Mouse (Mus musculus) midbrain, embryonic 15.5 days (tissue): Measurements from ENCODE around the gene Itga1. TPM values are rescaled to one million over a fixed set of nuclear protein-coding genes. Genes with fewer than 3 reads are reported as not detected.
A peak's percentile ranks its signal among the peaks of the same experiment; 100 is the strongest.

Experiments used
- ATAC-seq: fragments of 200-750 bp; cut with Nextera tagmentation; replicated peaks from 2 replicates; pipeline ENCODE4 v1.8.0; 2017; ENCODE audit warnings: moderate TSS enrichment
- H3K27ac ChIP-seq: fragments of 300-500 bp; sonication (generic); 2 replicates; pipeline ENCODE4 v1.5.1; 2015; ENCODE audit warnings: mild to moderate bottlenecking, inconsistent platforms
- H3K27me3 ChIP-seq: fragments of 300-500 bp; sonication (generic); replicated peaks from 2 replicates; pipeline ENCODE4 v1.6.1; 2015; ENCODE audit warnings: inconsistent platforms
- H3K36me3 ChIP-seq: fragments of 300-500 bp; sonication (generic); replicated peaks from 2 replicates; pipeline ENCODE4 v1.6.1; 2015; ENCODE audit warnings: inconsistent platforms
- H3K4me1 ChIP-seq: fragments of 300-500 bp; sonication (generic); 2 replicates; pipeline ENCODE4 v1.6.1; 2015; ENCODE audit warnings: inconsistent platforms
- H3K4me2 ChIP-seq: fragments of 300-500 bp; sonication (generic); 2 replicates; pipeline ENCODE4 v1.6.1; 2015; ENCODE audit warnings: inconsistent platforms, mild to moderate bottlenecking, moderate library complexity
- H3K4me3 ChIP-seq: fragments of 300-500 bp; sonication (generic); 2 replicates; pipeline ENCODE4 v1.5.1; 2015; ENCODE audit warnings: mild to moderate bottlenecking, inconsistent platforms
- H3K9ac ChIP-seq: fragments of 300-500 bp; sonication (generic); 2 replicates; pipeline ENCODE4 v1.6.1; 2015; ENCODE audit warnings: mild to moderate bottlenecking, inconsistent platforms
- H3K9me3 ChIP-seq: fragments of 300-500 bp; sonication (generic); 2 replicates; pipeline ENCODE4 v1.6.1; 2016; ENCODE audit warnings: inconsistent platforms
- WGBS: fragments of 180-500 bp; shearing (Covaris S2); methylation state at CpG from one replicate; pipeline ENCODE4 v1.1.7; 2015; ENCODE audit warnings: mixed read lengths; 5-methylcytosine and 5-hydroxymethylcytosine counted together
- polyA plus RNA-seq: library from polyadenylated mRNA; unstranded; fragments of >200 nt; fragmentation: Nextera tagmentation; extraction: Ambion mirVana; gene quantifications from 2 replicates; pipeline ENCODE4 v1.2.1, GENCODE M21; 2015

The Itga1 gene
- polyA plus RNA-seq, 1 experiment from 2014 or later: 7.6 TPM

DNA sequence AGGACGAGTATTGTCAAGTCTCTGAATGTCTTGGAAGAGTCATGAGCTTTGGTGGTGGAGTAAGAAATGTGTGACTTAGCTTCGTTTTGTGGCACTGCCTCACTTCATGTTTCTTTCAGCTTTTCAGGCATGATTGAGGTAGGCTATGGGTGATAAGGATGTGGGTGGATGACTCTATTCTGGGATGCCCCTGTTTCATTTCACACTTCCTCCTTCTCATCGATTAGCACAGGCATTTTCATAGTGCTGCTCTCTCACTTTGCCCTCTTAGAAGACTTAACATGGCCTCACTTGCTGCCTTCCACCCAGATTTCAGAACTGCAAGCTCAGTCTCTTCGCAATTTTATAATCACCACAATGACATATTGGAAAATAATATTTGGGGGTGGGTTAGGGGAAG lies 102.2 kb downstream of the Itga1 start:
- Histone ChIP-seq H3K9me3 (no peaks in the 10 kb centered on the region), H3K4me2 (no peak overlapping the region), H3K4me1 (no peaks in the 10 kb centered on the region), H3K36me3 (no peaks in the 10 kb centered on the region), H3K9ac (no peak overlapping the region), H3K27ac (no peak overlapping the region), H3K27me3 (no peaks in the 10 kb centered on the region), H3K4me3 (no peak overlapping the region)
- ATAC-seq: no peak
- 89% methylated on average over 4 of the region's 4 CpGs for WGBS

DNA sequence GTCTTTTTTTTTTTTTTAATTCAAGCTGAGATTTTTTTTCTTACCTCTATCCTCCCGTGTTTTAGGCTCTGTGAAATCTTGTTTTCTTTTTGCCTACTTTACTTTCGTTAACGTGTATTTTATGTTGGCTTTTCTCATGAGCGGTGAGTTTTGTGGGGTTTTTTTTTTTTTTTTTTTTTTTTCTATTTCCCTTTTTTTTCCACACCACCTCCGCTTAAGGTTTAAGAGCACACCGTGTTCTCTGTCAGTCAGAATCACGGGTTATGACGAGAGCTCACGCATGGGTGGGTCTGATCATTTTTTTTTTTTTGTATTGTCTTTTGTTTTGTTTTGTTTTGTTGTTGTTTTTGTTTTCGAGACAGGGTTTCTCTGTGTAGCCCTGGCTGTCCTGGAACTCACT lies 103.7 kb downstream of the Itga1 start:
- ATAC-seq: no peak
- no peaks in the 10 kb centered on the region for H3K9me3 ChIP-seq
- 96% methylated on average over 10 of the region's 10 CpGs for WGBS
- no peak overlapping the region for H3K9ac ChIP-seq
- no peak overlapping the region for H3K27ac ChIP-seq
- H3K36me3 ChIP-seq: no peaks in the 10 kb centered on the region
- H3K4me1 ChIP-seq: no peaks in the 10 kb centered on the region
- H3K4me2 ChIP-seq: no peak overlapping the region
- no peaks in the 10 kb centered on the region for H3K27me3 ChIP-seq
- no peak overlapping the region for H3K4me3 ChIP-seq

DNA sequence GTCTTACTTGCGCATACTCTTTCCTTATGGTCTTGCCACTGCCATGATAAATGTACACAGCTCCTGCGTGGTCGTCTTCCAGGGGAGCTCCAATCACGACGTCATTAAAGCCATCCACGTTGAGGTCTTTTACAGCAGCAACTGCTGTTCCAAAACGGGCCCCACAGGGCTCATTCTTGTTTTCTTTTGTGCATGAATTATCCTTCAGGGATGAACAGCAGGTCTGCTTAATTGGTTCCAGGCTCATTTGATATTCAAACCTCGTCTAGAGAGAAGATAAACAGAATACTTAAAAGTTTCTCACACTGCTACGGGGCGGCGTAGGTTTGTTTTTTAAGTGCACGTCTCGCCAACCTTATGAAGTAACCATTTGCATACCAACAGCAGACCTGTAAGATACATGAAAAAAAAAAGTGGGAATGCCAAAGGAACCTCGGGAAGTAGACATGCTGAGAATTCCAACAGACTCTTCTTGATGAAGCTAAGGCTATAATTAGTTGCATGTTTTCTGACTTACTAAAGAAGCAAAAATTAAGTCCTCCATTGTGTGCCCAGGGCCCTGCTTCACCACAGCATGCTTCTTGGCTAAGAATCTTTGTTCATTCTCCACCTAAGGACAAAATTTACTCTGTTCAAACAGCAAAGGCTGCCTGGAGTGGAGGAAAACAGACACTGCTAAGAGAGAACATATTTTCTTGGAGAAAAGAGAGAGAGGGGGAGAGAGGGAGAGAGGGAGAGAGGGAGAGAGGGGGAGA lies 109.3 kb downstream of the Itga1 start:
- Histone ChIP-seq H3K9me3 (no peaks in the 10 kb centered on the region), H3K36me3 (no peaks in the 10 kb centered on the region), H3K4me2 (peak overlapping the region; percentile 5; the same call in 1 of the 2 replicates), H3K27me3 (no peaks in the 10 kb centered on the region), H3K27ac (0 out of 2 replicates have a peak overlapping the region, but pooled peaks have one; percentile 34), H3K4me3 (no peak overlapping the region), H3K9ac (no peak overlapping the region), H3K4me1 (peaks cover 5% of the 10 kb centered on the region; the same call in 1 of the 2 replicates)
- peak; percentile 88 for ATAC-seq
- 24% methylated on average over 14 of the region's 14 CpGs for WGBS

DNA sequence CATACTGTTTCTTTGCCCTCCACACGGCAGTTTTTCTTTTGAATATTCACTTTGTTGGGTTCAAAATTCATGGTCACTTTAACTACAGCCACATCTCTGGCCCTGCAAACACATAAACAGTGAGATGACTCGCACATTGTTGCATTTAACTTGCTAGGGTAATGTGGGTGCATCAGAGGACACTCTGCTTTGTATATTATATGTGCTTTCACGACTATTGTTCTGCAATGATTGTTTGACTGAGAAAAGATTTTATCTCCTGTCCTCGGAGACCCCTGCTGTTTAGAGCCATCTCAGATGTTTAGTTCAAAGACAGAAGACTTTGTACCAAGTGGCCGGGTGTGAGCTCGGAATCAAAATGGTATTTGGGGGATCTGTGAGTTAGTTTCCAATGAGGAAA lies 114.1 kb downstream of the Itga1 start:
- Histone ChIP-seq H3K4me2 (no peak overlapping the region), H3K9me3 (no peaks in the 10 kb centered on the region), H3K27me3 (no peaks in the 10 kb centered on the region), H3K36me3 (no peaks in the 10 kb centered on the region), H3K9ac (no peak overlapping the region), H3K4me1 (peaks cover 5% of the 10 kb centered on the region; the same call in 1 of the 2 replicates), H3K4me3 (no peak overlapping the region), H3K27ac (no peak overlapping the region)
- no peak for ATAC-seq
- 62% methylated on average over 6 of the region's 6 CpGs for WGBS

DNA sequence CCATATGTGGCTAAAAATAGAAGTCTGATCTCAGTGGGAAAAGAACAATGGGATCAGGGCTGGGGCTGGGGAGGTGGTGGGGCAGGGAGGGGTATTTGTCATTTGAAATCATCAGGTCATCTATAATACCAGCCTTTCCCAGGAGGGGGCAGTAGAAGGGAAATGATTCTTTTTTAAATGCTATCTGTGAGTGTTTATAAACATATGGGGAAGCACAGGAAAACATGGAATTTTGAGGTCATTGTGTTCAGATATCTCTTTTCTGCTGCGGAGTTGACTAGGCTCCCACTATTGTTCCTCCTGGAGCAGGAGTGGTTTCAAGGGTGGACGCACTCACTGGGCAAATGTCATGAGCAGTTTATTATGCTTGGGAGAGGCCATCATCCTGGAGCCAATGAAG lies 114.6 kb downstream of the Itga1 start:
- Histone ChIP-seq H3K27me3 (no peaks in the 10 kb centered on the region), H3K27ac (no peak overlapping the region), H3K9me3 (no peaks in the 10 kb centered on the region), H3K4me1 (peaks cover 3% of the 10 kb centered on the region; the same call in 1 of the 2 replicates), H3K4me3 (no peak overlapping the region), H3K9ac (no peak overlapping the region), H3K4me2 (no peak overlapping the region), H3K36me3 (no peaks in the 10 kb centered on the region)
- WGBS: 63% methylated on average over 2 of the region's 2 CpGs
- ATAC-seq: no peak

DNA sequence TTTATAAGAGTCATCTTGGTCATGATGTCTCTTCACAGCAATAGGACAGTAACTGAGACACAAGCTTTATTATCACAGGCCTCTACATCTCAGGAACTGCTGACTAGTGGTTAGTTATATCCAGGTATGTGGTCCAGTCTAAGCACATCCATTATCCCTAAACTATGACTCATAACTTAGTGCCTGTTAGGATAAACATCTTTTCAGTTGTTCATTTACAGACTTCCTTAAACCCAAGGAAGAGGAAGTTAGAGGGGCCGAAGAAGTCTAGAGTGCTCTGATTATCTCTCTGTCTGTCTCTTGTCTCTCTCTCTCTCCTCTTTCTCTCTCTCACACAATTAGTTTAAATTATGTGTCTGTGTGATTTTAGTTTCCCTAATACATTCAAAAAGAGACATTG lies 117.1 kb downstream of the Itga1 start:
- Histone ChIP-seq H3K36me3 (no peaks in the 10 kb centered on the region), H3K9me3 (no peaks in the 10 kb centered on the region), H3K27me3 (no peaks in the 10 kb centered on the region; the same call in 1 of the 2 replicates), H3K9ac (no peak overlapping the region), H3K4me2 (no peak overlapping the region), H3K4me1 (no peaks in the 10 kb centered on the region), H3K4me3 (no peak overlapping the region), H3K27ac (no peak overlapping the region)
- no peak for ATAC-seq
- 95% methylated on average over 1 of the region's 1 CpGs for WGBS

DNA sequence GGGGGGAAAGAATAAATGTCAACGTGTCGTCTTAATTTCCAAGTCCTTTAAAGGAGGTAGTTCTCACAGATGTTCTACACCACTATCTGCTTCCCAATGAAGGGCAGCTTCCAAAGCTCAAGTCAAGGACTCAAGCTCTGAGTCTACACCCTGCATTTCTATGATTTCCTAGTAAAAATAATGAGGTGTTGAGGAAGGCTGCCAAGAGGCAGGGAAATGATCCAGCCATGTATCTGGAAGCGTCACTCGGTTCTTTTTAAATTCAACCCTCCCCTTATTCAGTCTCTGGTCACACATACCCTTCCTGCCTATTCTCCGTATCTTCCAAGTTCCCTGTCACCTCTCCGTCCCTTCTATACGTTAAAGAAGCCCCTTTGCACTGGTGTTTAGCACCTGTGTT lies 118.6 kb downstream of the Itga1 start:
- WGBS: 89% methylated on average over 7 of the region's 7 CpGs
- H3K27ac ChIP-seq: no peak overlapping the region
- H3K36me3 ChIP-seq: no peaks in the 10 kb centered on the region
- ATAC-seq: no peak
- no peaks in the 10 kb centered on the region for H3K4me1 ChIP-seq
- no peak overlapping the region for H3K4me2 ChIP-seq
- H3K4me3 ChIP-seq: no peak overlapping the region
- no peaks in the 10 kb centered on the region for H3K9me3 ChIP-seq
- no peak overlapping the region for H3K9ac ChIP-seq
- no peaks in the 10 kb centered on the region; the same call in 1 of the 2 replicates for H3K27me3 ChIP-seq

DNA sequence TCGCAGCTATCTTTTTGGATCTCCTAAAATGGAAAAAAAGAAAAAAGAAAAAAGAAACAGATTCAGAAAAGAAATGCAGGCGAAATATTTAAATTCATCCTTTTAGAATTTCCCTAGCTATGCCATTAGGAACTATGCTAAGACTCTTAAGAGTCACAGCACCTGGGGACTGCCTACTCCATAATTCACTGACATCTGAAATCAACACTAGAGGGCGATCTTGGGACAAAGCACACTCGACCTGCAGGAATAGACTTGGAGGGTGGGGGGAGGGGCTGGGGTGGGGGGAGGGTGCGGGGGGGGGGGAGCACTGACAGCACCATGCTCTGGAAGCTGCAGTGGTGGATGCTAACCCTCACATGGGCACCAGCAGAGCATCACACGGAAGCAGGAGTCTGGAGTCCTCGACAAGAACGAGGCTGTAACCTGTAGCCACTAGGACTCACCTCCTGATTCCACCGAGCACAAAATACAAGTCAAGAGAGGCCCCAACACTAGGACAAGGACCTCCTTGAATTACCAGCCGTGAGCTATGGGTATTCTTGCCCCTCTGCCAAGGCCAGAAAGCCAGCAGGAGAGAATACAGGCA lies 120.8 kb downstream of the Itga1 start:
- Histone ChIP-seq H3K27me3 (no peaks in the 10 kb centered on the region; the same call in 1 of the 2 replicates), H3K9ac (no peak overlapping the region), H3K9me3 (no peaks in the 10 kb centered on the region), H3K4me3 (no peak overlapping the region), H3K36me3 (no peaks in the 10 kb centered on the region), H3K4me2 (no peak overlapping the region), H3K27ac (no peak overlapping the region), H3K4me1 (no peaks in the 10 kb centered on the region)
- no peak for ATAC-seq
- 39% methylated on average over 10 of the region's 10 CpGs for WGBS

DNA sequence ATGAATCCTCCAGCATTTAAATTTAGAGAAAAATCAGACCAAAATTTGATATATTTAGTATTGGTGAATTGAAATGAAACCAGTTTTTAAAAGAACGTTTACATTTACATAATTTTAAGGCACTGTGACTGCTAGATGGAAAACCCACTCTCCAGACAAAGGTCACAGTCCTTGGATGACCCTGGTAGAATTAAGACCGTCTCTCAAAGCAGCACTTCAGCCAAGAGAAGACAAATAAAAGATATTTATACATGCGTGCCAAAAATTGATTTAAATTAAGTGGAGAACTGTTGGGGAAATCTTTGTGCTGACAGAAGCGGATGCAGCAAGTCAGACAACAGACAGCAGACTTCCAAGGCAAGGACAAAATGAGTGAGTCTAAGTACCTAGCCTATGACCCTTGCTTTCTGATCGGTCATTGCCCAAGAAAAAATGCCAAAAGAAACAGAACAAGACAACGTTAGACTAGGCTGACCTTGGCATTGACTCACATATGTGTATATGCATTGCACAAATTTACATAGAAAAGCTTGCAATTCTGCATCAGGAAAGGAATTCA lies 127.2 kb downstream of the Itga1 start:
- Histone ChIP-seq H3K4me3 (no peak overlapping the region), H3K4me1 (no peaks in the 10 kb centered on the region), H3K36me3 (no peaks in the 10 kb centered on the region), H3K27me3 (no peaks in the 10 kb centered on the region; the same call in 1 of the 2 replicates), H3K27ac (no peak overlapping the region), H3K9ac (no peak overlapping the region), H3K9me3 (no peaks in the 10 kb centered on the region), H3K4me2 (no peak overlapping the region)
- 75% methylated on average over 6 of the region's 6 CpGs for WGBS
- no peak for ATAC-seq

DNA sequence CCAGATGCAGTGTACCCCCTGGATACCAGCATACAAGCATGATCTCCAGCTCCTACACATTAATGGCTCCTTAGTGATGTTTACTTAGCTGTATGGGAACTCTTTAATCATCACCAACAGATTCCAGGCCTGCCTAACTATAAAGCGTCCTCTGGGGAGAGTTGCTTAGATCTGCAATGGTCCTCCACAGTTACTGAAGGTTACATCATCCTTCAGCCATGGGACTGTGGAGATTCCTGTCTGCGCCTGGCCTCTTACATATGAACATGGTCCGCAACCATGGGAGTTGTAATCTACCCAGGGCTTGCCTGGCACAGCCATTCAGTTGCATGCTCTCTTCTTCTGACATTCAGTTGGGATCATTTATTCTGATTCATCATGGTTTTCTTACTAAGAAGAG lies 129.9 kb downstream of the Itga1 start:
- H3K27ac ChIP-seq: no peak overlapping the region
- no peak overlapping the region for H3K4me2 ChIP-seq
- H3K27me3 ChIP-seq: no peaks in the 10 kb centered on the region
- 97% methylated on average over 3 of the region's 3 CpGs for WGBS
- no peak overlapping the region for H3K4me3 ChIP-seq
- H3K9ac ChIP-seq: no peak overlapping the region
- H3K9me3 ChIP-seq: no peaks in the 10 kb centered on the region
- no peaks in the 10 kb centered on the region for H3K36me3 ChIP-seq
- H3K4me1 ChIP-seq: no peaks in the 10 kb centered on the region
- no peak for ATAC-seq

DNA sequence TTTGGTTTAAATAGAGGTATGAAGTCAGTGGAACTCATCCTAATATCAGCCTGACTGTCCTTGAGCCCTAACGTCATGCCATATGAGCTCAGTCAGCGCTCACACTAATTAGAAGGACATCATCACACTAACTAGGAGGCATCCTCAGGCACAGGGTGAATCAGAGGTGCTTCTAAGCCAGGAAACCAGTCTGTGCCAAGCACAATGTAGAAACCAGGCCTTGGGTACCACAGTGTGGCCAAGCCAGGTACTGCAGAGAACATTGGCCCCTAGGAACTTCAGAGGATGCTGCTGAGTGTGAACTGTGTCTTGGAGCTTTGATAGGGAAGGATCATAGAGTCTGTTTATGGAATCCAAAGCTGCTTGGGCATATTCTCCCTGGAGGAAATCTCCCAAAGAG lies 137.5 kb downstream of the Itga1 start:
- 32% methylated on average over 2 of the region's 2 CpGs for WGBS
- H3K27me3 ChIP-seq: no peaks in the 10 kb centered on the region

DNA sequence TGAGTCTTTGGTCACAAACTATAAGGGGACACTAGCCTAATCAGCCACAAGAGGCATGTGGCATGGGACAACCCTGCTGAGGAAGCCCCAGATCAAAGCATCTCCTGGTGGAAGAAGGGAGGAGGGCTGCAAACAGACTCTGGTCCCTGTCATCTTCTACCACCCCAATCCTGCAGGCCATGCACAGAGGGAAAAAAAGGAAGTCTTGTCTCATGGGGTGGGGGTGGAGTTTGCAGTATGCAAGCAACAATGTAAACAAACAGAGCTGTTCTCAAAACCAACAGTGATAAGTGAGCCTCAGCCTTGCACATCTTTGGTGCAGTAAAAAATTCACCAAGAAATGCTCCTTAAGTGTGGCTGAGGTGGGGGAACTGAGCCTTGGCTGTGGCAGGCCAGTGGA lies 147.2 kb downstream of the Itga1 start:
- no peak overlapping the region for H3K4me3 ChIP-seq
- no peak overlapping the region for H3K9ac ChIP-seq
- no peaks in the 10 kb centered on the region for H3K9me3 ChIP-seq
- H3K4me2 ChIP-seq: no peak overlapping the region
- no peak overlapping the region for H3K27ac ChIP-seq
- no peaks in the 10 kb centered on the region for H3K36me3 ChIP-seq
- ATAC-seq: no peak
- H3K4me1 ChIP-seq: no peaks in the 10 kb centered on the region
- H3K27me3 ChIP-seq: no peaks in the 10 kb centered on the region

More for the DNA sequence above, 137.5 kb downstream of the Itga1 start:
- ATAC-seq: peak; percentile 92
- Histone ChIP-seq H3K4me3 (no peak overlapping the region), H3K36me3 (no peaks in the 10 kb centered on the region), H3K4me1 (no peaks in the 10 kb centered on the region), H3K4me2 (no peak overlapping the region), H3K9me3 (no peaks in the 10 kb centered on the region), H3K27ac (no peak overlapping the region), H3K9ac (no peak overlapping the region)

DNA sequence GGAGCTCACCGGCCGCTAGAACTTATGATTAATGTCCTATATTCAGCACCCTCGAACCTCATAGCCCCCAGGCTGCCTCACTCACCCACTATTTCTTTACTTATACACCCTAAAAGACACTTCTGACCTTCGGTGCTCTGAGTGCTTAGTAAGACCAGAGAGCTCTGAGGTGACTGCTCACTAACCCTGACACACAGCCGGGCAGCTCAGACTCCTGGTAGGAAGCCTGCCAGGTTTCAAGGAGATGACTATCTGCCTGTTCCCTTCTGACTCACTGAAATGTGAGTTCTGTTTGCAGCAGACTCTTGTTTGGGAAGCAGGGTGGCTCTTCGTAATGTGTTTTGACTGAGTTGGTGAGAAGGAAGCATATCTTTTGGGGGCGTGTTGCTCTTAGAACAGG lies 168.2 kb downstream of the Itga1 start:
- H3K9ac ChIP-seq: no peak overlapping the region
- H3K36me3 ChIP-seq: no peaks in the 10 kb centered on the region
- H3K27me3 ChIP-seq: peaks cover 35% of the 10 kb centered on the region
- no peak for ATAC-seq
- H3K27ac ChIP-seq: no peak overlapping the region
- H3K4me3 ChIP-seq: no peak overlapping the region
- peaks cover 12% of the 10 kb centered on the region for H3K4me1 ChIP-seq
- WGBS: 90% methylated on average over 7 of the region's 7 CpGs
- H3K4me2 ChIP-seq: no peak overlapping the region
- no peaks in the 10 kb centered on the region for H3K9me3 ChIP-seq
